ENCODE assay signal across 10 mouse cellular contexts in the genomic region with DNA sequence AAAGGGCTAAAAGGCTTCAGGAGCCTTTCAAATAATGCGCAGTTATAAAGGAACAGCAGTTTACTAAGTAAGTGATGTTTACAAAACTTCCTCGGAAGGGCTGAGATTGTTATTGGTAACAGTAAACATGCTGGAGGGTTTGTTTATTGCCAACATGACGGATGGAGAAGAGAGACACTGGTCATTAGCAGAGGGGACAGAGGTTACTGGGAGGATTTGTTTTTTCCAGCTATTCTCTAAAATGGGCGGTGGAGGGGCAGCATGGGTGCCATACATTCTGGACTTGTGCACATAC.
"Had no signal": no experiment of that assay in that cellular context is flagged by ENCODE, and none has a peak within 500 bp of the region (broad histone marks: within the 10 kb centered on the region; RNA-seq: fewer than 3 reads in every experiment).

No protein-coding gene starts in this region.

- H3K27me3 ChIP-seq: liver, embryonic 13.5 days; neural tube, embryonic 12.5 days had no signal

- H3K9me3 ChIP-seq: liver, embryonic 13.5 days; neural tube, embryonic 12.5 days had no signal

- H3K4me3 ChIP-seq: liver, embryonic 13.5 days; neural tube, embryonic 12.5 days had no signal

- H3K27ac ChIP-seq: liver, embryonic 13.5 days; neural tube, embryonic 12.5 days; stomach, postnatal 0 days had no signal

- ATAC-seq: liver, postnatal 0 days had no signal

- H3K4me1 ChIP-seq: liver, embryonic 13.5 days; neural tube, embryonic 12.5 days had no signal

- DNase-seq: kidney, adult 11 months; kidney, postnatal 14 days; layer of hippocampus, postnatal 36 days; left cerebral cortex, postnatal 4 days; liver, embryonic 13.5 days; liver, postnatal 0 days; midbrain, embryonic 14.5 days; thymus, postnatal 4 days had no signal

- H3K36me3 ChIP-seq: liver, embryonic 13.5 days; neural tube, embryonic 12.5 days had no signal

- H3K9ac ChIP-seq: liver, embryonic 13.5 days; liver, postnatal 0 days; neural tube, embryonic 12.5 days had no signal

- H3K4me2 ChIP-seq: liver, embryonic 13.5 days; neural tube, embryonic 12.5 days had no signal
